11 mouse cellular contexts compared by ENCODE assay signal in genomic region chr6:97305010-97305409, GRCm38 (mm10). TPM values are rescaled to one million over a fixed set of nuclear protein-coding genes. Genes with fewer than 3 reads are reported as not detected.
DNase-seq lines count a peak whose midpoint lies in the region; ATAC-seq lines count a peak whose summit lies in the region.
"Had no signal": no experiment of that assay in that cellular context is flagged by ENCODE, and none has a peak within 500 bp of the region (broad histone marks: within the 10 kb centered on the region; RNA-seq: fewer than 3 reads in every experiment).

No protein-coding gene starts in this region.

- H3K27me3 ChIP-seq in hindbrain, embryonic 14.5 days (ENCODE audit: control insufficient read depth, insufficient read depth, low read length) = no peaks in the 10 kb centered on the region
- H3K27me3 ChIP-seq in hindbrain, embryonic 11.5 days (ENCODE audit: control insufficient read depth, insufficient read depth, low read length) = no peaks in the 10 kb centered on the region
- H3K27me3 ChIP-seq: embryonic facial prominence, embryonic 12.5 days had no signal

- no peak for ATAC-seq in hindbrain, embryonic 14.5 days (ENCODE audit: low FRiP score)
- ATAC-seq in hindbrain, embryonic 11.5 days (ENCODE audit: low FRiP score) = no peak
- ATAC-seq: liver, postnatal 0 days had no signal

- H3K36me3 ChIP-seq in hindbrain, embryonic 14.5 days (replicated peaks; ENCODE audit: control insufficient read depth, insufficient read depth) = peaks cover 30% of the 10 kb centered on the region
- no peaks in the 10 kb centered on the region for H3K36me3 ChIP-seq in hindbrain, embryonic 11.5 days (ENCODE audit: control insufficient read depth, insufficient read depth, low read length)
- H3K36me3 ChIP-seq: embryonic facial prominence, embryonic 12.5 days had no signal

- no peaks in the 10 kb centered on the region for H3K4me1 ChIP-seq in hindbrain, embryonic 14.5 days (replicated peaks; ENCODE audit: control insufficient read depth, insufficient read depth, low read length)
- H3K4me1 ChIP-seq in hindbrain, embryonic 11.5 days (replicated peaks; ENCODE audit: control insufficient read depth, insufficient read depth, low read length) = no peaks in the 10 kb centered on the region
- H3K4me1 ChIP-seq: embryonic facial prominence, embryonic 12.5 days had no signal

- peak overlapping the region; percentile 41 for H3K27ac ChIP-seq in hindbrain, embryonic 14.5 days
- no peak overlapping the region for H3K27ac ChIP-seq in hindbrain, embryonic 11.5 days (ENCODE audit: low read depth, low read length)
- H3K27ac ChIP-seq: embryonic facial prominence, embryonic 12.5 days had no signal

- H3K4me2 ChIP-seq in hindbrain, embryonic 14.5 days (replicated peaks) = no peak overlapping the region
- no peak overlapping the region for H3K4me2 ChIP-seq in hindbrain, embryonic 11.5 days (replicated peaks; ENCODE audit: low read depth, low read length)
- H3K4me2 ChIP-seq: embryonic facial prominence, embryonic 12.5 days had no signal

- no peaks in the 10 kb centered on the region for H3K9me3 ChIP-seq in hindbrain, embryonic 14.5 days (ENCODE audit: control insufficient read depth, low read length)
- H3K9me3 ChIP-seq in hindbrain, embryonic 11.5 days (ENCODE audit: control insufficient read depth, low read length) = no peaks in the 10 kb centered on the region
- H3K9me3 ChIP-seq: embryonic facial prominence, embryonic 12.5 days had no signal

- H3K9ac ChIP-seq in hindbrain, embryonic 14.5 days = no peak overlapping the region
- no peak overlapping the region for H3K9ac ChIP-seq in hindbrain, embryonic 11.5 days (ENCODE audit: low read depth, low read length)
- H3K9ac ChIP-seq: embryonic facial prominence, embryonic 12.5 days; liver, postnatal 0 days had no signal

- DNase-seq in hindbrain, embryonic 14.5 days (ENCODE audit: low spot score) = no peak
- DNase-seq in hindbrain, embryonic 11.5 days (ENCODE audit: low spot score) = no peak
- peak; percentile 13 for DNase-seq in right cerebral cortex, postnatal 25 days
- DNase-seq in right cerebral cortex, postnatal 10 days (ENCODE audit: low spot score in 2 of 2) = no peak
- DNase-seq in cerebellum, postnatal 36 days = peak; percentile 44 to 60
- no peak for DNase-seq in testis, postnatal 14 days (ENCODE audit: low spot score)
- DNase-seq in urinary bladder, adult 2 months (ENCODE audit: low spot score) = no peak
- DNase-seq: adrenal gland, postnatal 25 days; liver, postnatal 0 days had no signal

- 56% methylated on average over 11 of the region's 11 CpGs for WGBS in hindbrain, embryonic 14.5 days
- 73% methylated on average over 11 of the region's 11 CpGs for WGBS in hindbrain, embryonic 11.5 days

- H3K4me3 ChIP-seq in hindbrain, embryonic 14.5 days (replicated peaks; ENCODE audit: low read length) = no peak overlapping the region
- H3K4me3 ChIP-seq in hindbrain, embryonic 11.5 days (ENCODE audit: low read depth, low read length) = no peak overlapping the region
- H3K4me3 ChIP-seq: embryonic facial prominence, embryonic 12.5 days had no signal

RNA-seq across cellular contexts. Expression of gene Lmod3, which starts 52.5 kb away (rescaled TPM):
- polyA plus RNA-seq in hindbrain, embryonic 14.5 days (2014; fragmentation: Nextera tagmentation; extraction: Ambion mirVana) = not detected in 2 replicates
- polyA plus RNA-seq in hindbrain, embryonic 11.5 days (2014; fragmentation: Nextera tagmentation; extraction: Ambion mirVana) = 0.42 and 0.66 TPM in 2 replicates
- 0.06 and 0.18 TPM in 2 replicates for polyA plus RNA-seq in urinary bladder, adult 2 months (2012; rRNA removed)
- polyA plus RNA-seq: small intestine, adult 2 months had no signal

Comparison
In these comparisons a context has a peak if more than half of its experiments do, and no peak if none do; other contexts are left out.
1. DNase-seq: peak in right cerebral cortex, postnatal 25 days (single experiment) and cerebellum, postnatal 36 days (2 of 2); none in hindbrain, embryonic 14.5 days (single experiment), hindbrain, embryonic 11.5 days (single experiment), right cerebral cortex, postnatal 10 days (0 of 2), testis, postnatal 14 days (single experiment) and urinary bladder, adult 2 months (single experiment).